Mouse (Mus musculus) midbrain, postnatal 0 days (tissue): Measurements from ENCODE around the gene Evi5. TPM values are rescaled to one million over a fixed set of nuclear protein-coding genes. Genes with fewer than 3 reads are reported as not detected.

ENCODE experiments used
- ATAC-seq: fragments of 200-750 bp; cut with Nextera tagmentation; 2 replicates; pipeline ENCODE4 v1.8.0; 2017; ENCODE audit warnings: moderate number of reproducible peaks, mild to moderate bottlenecking, moderate TSS enrichment, moderate library complexity; ENCODE audit not compliant: low FRiP score
- DNase-seq: peaks from one replicate; pipeline ENCODE4 v3.0.0-alpha.2; 2015; ENCODE audit warnings: low spot score
- H3K27ac ChIP-seq: fragments of 300-500 bp; sonication (generic); 2 replicates; pipeline ENCODE4 v1.5.1; 2014; ENCODE audit warnings: low read depth, mild to moderate bottlenecking, low read length, mixed read lengths
- H3K27me3 ChIP-seq: fragments of 300-500 bp; sonication (generic); 2 replicates; pipeline ENCODE4 v1.6.1; 2014; ENCODE audit warnings: low read length, control low read depth, mixed read lengths; ENCODE audit not compliant: insufficient read depth
- H3K36me3 ChIP-seq: fragments of 300-500 bp; sonication (generic); 2 replicates; pipeline ENCODE4 v1.6.1; 2014; ENCODE audit warnings: low read length, control low read depth, mixed read lengths; ENCODE audit not compliant: insufficient read depth
- H3K4me1 ChIP-seq: fragments of 300-500 bp; sonication (generic); 2 replicates; pipeline ENCODE4 v1.6.1; 2014; ENCODE audit warnings: mild to moderate bottlenecking, control low read depth, antibody characterized with exemption, low read length, mixed read lengths; ENCODE audit not compliant: insufficient read depth
- H3K4me2 ChIP-seq: fragments of 300-500 bp; sonication (generic); 2 replicates; pipeline ENCODE4 v1.6.1; 2014; ENCODE audit warnings: low read depth, mild to moderate bottlenecking, low read length, mixed read lengths; ENCODE audit not compliant: poor library complexity, severe bottlenecking
- H3K4me3 ChIP-seq: fragments of 300-500 bp; sonication (generic); 2 replicates; pipeline ENCODE4 v1.5.1; 2014; ENCODE audit warnings: low read depth, mild to moderate bottlenecking, low read length, moderate library complexity
- H3K9ac ChIP-seq: fragments of 300-500 bp; sonication (generic); replicated peaks from 2 replicates; pipeline ENCODE4 v1.6.1; 2014; ENCODE audit warnings: mild to moderate bottlenecking, low read length, moderate library complexity, mixed read lengths; ENCODE audit not compliant: poor library complexity, severe bottlenecking
- H3K9me3 ChIP-seq: fragments of 300-500 bp; sonication (generic); 2 replicates; pipeline ENCODE4 v1.6.1; 2016; ENCODE audit warnings: low read length, control low read depth
- CTCF ChIP-seq: IDR thresholded peaks from 2 replicates; pipeline ENCODE4 v1.5.1; 2016; ENCODE audit warnings: antibody characterized with exemption, mild to moderate bottlenecking
- WGBS: fragments of 180-500 bp; shearing (Covaris S2); extraction: QIAGEN DNeasy Blood & Tissue Kit; methylation state at CpG from one replicate; pipeline ENCODE4 v1.1.7; 2014; 5-methylcytosine and 5-hydroxymethylcytosine counted together
- polyA plus RNA-seq: library from polyadenylated mRNA; unstranded; fragments of >200 nt; fragmentation: Nextera tagmentation; extraction: Ambion mirVana; gene quantifications from 2 replicates; pipeline ENCODE4 v1.2.1, GENCODE M21; 2015
- total RNA-seq: library from RNA; depleted of rRNA; stranded (reverse); fragments of >200 nt; gene quantifications from 2 replicates; pipeline ENCODE4 v1.2.3, GENCODE M21; 2014

Evi5 gene
- total and polyA plus RNA-seq, 2 experiments from 2014 or later: 47.1 to 55.0 TPM

DNA sequence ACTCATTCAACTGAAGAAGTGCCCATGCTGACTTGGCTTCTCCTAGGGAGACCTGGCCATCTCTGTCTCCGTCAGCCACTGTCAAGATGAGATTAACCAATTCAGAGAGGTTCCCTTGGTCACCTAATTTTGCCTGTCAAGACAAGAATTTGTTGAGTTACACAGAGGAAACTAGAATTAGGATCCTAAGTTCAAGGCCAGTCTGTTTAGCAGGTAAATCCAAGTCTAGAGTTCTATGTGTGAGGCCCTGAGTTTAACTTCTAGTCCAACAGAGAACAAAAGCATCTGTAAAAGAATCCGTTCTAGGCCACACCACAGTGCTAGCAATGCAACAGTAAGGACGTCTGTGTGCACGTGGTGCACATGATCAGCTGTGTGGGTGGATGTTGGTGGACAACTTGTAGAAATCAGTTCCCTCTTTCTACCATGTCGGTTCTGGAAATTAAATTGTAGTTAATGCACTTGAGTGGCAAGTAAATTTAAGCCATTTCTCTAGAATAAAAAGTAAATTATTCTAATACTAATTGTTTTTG, 35.2 kb upstream of the Evi5 start:
- no peaks in the 10 kb centered on the region for H3K9me3 ChIP-seq
- H3K27me3 ChIP-seq: no peaks in the 10 kb centered on the region
- no peak for ATAC-seq
- TF ChIP-seq CTCF: no peak
- H3K36me3 ChIP-seq: peaks cover 28% of the 10 kb centered on the region
- no peaks in the 10 kb centered on the region for H3K4me1 ChIP-seq
- WGBS: 63% methylated on average over 5 of the region's 5 CpGs
- H3K9ac ChIP-seq: no peak overlapping the region
- no peak overlapping the region for H3K4me2 ChIP-seq
- no peak overlapping the region for H3K4me3 ChIP-seq
- no peak overlapping the region for H3K27ac ChIP-seq
- DNase-seq: no peak

DNA sequence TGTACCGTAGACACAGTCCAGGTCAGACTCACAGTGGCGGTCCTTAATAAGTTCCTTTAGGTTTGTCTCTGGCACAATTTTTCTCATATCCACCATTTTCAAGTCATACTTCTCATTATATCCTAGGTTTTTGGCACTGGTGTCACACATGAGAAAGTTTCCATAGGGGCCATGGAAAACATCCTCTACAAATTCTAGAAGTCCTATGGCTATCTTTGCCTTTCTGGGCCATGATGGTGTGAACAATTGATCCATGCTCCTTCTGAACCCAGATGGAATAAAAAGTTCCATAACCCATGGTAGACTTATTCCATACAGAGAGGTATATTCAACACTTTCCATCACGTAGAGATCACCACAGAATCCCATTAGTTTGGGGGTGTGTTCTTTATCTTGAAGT, 34.8 kb upstream of the Evi5 start:
- no peak for TF ChIP-seq CTCF
- H3K27me3 ChIP-seq: no peaks in the 10 kb centered on the region

DNA sequence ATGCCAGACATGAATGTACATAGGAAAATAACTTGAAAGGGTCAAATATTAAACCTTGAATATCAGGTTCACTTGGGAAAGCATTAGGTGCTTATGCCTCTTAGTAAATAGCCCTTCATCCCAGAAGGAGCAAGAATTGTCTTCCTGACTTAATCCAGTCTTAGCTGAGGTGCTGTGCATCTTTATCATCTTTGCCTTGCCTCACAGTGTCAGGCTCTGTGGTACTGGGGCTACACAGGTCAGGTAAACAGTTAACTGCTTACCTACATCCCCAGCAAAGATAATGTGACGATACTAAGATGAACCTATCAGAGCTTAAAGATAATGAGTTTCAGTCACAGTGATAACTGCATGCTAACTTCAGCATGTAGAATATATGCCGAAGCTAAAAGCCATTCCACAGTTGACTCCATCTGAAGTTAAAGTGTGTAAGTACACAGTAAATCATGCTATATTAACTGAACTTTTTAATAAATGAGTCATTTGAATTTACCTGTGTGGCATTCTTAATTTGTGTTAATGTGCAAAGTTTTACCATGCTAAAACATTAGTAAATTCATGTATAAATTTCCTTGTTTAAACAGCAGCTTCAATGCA, 33.7 kb upstream of the Evi5 start:
- Histone ChIP-seq H3K27ac (no peak overlapping the region), H3K4me2 (no peak overlapping the region), H3K4me1 (no peaks in the 10 kb centered on the region), H3K4me3 (no peak overlapping the region), H3K9me3 (no peaks in the 10 kb centered on the region), H3K36me3 (peaks cover 30% of the 10 kb centered on the region), H3K27me3 (no peaks in the 10 kb centered on the region), H3K9ac (no peak overlapping the region)
- WGBS: 87% methylated on average over 2 of the region's 2 CpGs
- DNase-seq: no peak
- no peak for TF ChIP-seq CTCF
- no peak for ATAC-seq

More for the DNA sequence above, 34.8 kb upstream of the Evi5 start:
- H3K9me3 ChIP-seq: no peaks in the 10 kb centered on the region
- H3K4me2 ChIP-seq: no peak overlapping the region
- no peak overlapping the region for H3K27ac ChIP-seq
- H3K9ac ChIP-seq: no peak overlapping the region
- no peak overlapping the region for H3K4me3 ChIP-seq
- DNase-seq: no peak
- 89% methylated on average over 3 of the region's 3 CpGs for WGBS
- H3K4me1 ChIP-seq: no peaks in the 10 kb centered on the region
- peaks cover 28% of the 10 kb centered on the region for H3K36me3 ChIP-seq
- ATAC-seq: no peak

DNA sequence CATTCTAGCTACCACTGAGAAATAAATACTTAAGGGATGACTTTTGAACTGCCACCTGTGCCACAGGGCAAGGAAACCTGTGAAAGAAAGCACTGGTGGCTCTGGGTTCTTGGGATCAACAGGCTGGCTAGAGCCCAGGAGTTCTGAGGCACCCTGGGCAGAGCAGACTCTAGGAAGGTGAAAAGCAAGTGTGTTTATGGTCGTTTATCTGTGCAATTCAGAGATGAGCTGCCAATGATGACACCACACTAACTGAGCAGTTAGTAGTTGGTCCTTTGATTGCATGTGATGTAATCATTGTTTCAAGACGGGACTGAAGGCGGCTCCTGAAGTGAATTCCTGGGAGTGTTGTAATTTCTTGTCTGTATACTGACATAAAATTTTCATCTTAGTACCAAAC, 29.4 kb upstream of the Evi5 start:
- DNase-seq (no peak), ATAC-seq (no peak)
- H3K9me3 ChIP-seq: no peaks in the 10 kb centered on the region
- H3K4me1 ChIP-seq: no peaks in the 10 kb centered on the region
- H3K27me3 ChIP-seq: no peaks in the 10 kb centered on the region
- no peak for TF ChIP-seq CTCF
- no peak overlapping the region for H3K9ac ChIP-seq
- H3K36me3 ChIP-seq: peaks cover 30% of the 10 kb centered on the region
- no peak overlapping the region for H3K4me2 ChIP-seq
- H3K27ac ChIP-seq: no peak overlapping the region
- no peak overlapping the region for H3K4me3 ChIP-seq
- 86% methylated on average over 3 of the region's 3 CpGs for whole genome bisulfite sequencing

DNA sequence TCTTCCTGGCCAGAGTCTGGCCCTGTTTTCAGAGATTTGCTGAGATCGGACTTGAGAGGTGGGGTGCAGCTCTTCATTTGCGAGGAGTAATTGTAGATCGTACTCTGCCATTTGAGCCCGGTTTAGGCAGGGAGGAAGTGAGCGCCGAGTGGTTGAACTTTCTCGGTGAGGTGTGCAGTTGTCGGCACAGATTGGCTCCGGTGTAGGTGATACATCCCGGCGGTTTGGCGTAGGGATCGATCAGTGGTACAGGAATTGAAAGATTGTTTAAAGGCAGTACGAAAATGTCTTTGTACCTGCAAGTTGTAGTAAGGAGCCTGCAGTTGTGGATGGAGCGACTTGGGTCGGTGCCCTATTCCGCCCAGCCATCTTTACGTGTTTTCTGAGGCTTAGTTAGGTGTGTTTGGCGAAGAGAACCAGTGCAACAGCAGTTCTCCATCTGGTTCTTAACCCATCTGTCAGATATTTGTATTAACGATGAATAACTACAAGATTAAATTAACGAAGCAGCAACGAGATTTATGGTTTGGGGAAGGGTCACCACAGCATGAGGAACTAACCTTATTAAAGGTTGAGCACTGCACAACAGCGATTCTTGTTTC, 26.2 kb upstream of the Evi5 start:
- DNase-seq (no peak), ATAC-seq (no peak)
- H3K36me3 ChIP-seq: peaks cover 13% of the 10 kb centered on the region
- no peaks in the 10 kb centered on the region for H3K9me3 ChIP-seq
- H3K4me3 ChIP-seq: peak overlapping the region; percentile 98
- H3K27ac ChIP-seq: peak overlapping the region; percentile 93
- peak overlapping the region; percentile 96 for H3K9ac ChIP-seq
- H3K27me3 ChIP-seq: no peaks in the 10 kb centered on the region
- TF ChIP-seq CTCF: no peak
- H3K4me1 ChIP-seq: no peaks in the 10 kb centered on the region
- H3K4me2 ChIP-seq: peak overlapping the region; percentile 47
- WGBS: under 1% methylated on average over 23 of the region's 23 CpGs
